Mouse (Mus musculus): ENCODE measurements around the gene Vmn2r71.

Vmn2r71 gene

GRCm38 (mm10) chr7:85562787-85563186, at the start of gene Vmn2r71:
TSS of gene Vmn2r71 (plus strand) at chr7:85563087.
- DNase-seq (ENCODE audit: low spot score): no peak

DNA sequence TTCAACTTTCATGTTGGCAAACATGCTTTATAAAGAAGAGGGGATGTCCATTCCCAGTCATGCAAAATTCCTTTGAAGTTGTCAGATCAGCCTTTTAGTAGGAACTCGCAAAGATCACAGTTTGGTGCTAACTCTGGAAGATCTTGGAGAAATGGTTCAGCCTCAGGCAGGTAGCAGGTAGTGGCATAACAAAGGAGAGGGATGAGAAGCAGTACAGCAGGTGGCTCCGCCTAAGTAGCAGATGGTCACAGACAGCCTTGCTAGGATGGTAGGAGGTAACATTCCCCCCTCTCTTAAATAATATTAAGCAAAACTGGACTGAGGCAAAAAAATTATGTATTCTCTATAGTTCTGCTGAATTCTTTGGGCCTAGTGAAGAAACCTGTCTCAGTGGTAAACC, 20.8 kb upstream of the Vmn2r71 start:
- no peak for DNase-seq (ENCODE audit: low spot score)

DNA sequence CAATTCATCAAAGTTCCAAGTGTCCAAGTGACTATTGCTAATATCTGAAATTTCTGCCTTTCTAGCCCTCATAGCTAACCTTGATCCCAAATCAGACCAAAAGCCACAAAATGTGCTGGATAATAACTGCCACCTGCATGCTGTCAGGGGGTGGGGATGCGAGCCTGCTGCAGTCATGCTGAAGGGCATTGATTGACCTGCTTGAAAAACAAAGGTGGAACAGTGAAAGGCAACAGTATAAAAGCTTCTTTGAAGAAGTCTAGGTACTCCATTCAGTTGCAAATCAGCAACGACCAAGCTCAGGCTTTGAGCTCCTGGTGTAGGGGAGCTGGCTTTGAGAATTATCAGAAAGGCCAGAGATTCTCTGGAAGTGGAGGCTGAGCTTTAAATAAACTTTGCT, 19.8 kb upstream of the Vmn2r71 start:
- no peak for DNase-seq (ENCODE audit: low spot score)

DNA sequence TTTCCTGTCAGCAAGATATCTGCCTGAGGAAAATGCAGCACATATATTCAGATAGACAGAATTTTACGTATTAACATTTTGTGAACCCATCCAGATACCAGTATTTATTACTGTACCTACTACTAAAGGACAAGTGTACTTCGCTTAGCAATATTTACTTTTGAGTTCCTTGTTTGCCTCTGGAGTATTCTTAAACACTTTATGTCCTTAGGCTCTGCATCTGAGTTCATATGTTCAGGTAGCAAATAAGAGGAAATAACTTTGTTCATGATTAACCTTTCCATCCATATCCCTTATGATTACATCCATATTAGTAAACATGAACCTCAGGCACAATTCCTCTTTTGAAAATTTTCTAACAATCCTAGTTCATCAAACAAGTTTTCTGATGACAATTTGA, 6.2 kb downstream of the Vmn2r71 start, which contains the start of gene Vmn2r70:
Gene Vmn2r70 (minus strand): TSS at position 101 of the 400 bp plus-strand sequence.
- DNase-seq (ENCODE audit: low spot score): no peak

Data from retina, embryonic 14.5 days (tissue).